Mouse (Mus musculus): ENCODE data around the gene Cdx2. TPM values are rescaled to one million over a fixed set of nuclear protein-coding genes. Genes with fewer than 3 reads are reported as not detected.

Gene Cdx2
- total RNA-seq (2014; rRNA removed) (not detected in 2 replicates), polyA plus RNA-seq (2015; fragmentation: Nextera tagmentation; extraction: Ambion mirVana) (not detected in 2 replicates)

DNA sequence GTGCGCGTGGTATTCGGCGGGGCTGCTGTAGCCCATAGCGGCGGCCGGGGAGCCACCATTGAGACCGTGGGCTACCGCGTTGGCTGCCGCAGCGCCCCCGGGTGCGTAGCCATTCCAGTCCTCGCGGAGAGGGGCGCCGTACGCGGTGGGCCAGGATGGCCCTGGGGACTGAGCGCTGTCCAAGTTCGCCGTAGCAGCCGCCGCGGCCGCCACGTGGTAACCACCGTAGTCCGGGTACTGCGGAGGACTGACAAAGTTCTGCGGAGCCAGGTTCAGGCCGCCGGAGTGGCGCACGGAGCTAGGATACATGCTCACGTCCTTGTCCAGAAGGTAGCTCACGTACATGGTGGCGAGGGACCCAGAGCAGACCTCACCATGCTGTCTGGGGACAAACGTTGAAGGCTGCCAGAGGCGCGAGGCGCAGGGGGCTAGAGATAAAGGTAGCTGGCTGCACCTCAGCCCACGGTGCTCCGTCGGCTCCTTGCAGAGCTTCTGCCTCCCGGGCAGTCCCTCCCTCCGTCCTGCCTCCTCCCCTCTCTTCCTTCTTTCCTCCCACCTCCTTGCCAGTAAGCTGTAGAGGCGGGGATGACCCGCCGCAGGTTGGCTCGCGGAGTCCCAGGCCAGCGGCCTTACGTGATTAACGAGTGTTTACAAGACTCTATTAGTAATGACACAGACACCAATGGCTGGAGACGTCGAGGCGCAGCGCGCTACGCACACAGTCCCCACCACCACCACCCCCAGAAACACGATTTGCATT lies at the start of gene Cdx2:
TSS of gene Cdx2 (minus strand) at position 633 of the 760 bp plus-strand sequence.
- Histone ChIP-seq H3K9ac (replicated peaks; ENCODE audit: low read length, poor library complexity, severe bottlenecking) (no peak within 1 kb of the TSS), H3K4me1 (ENCODE audit: insufficient read depth, low read length) (no peaks in the 10 kb centered on the region), H3K9me3 (ENCODE audit: low read length) (no peaks in the 10 kb centered on the region), H3K4me2 (ENCODE audit: low read depth, low read length, poor library complexity, severe bottlenecking) (no peak within 1 kb of the TSS), H3K27ac (ENCODE audit: low read depth, low read length) (no peak within 1 kb of the TSS), H3K27me3 (ENCODE audit: insufficient read depth, low read length) (peaks cover 100% of the 10 kb centered on the region), H3K36me3 (ENCODE audit: insufficient read depth, low read length) (no peaks in the 10 kb centered on the region), H3K4me3 (ENCODE audit: low read depth, low read length) (0 out of 2 replicates have a peak within 1 kb of the TSS, but pooled peaks have one; percentile 5)
- DNase-seq (ENCODE audit: low spot score) (no peak), ATAC-seq (ENCODE audit: low FRiP score) (no peak)
- no peak for TF ChIP-seq CTCF (IDR thresholded peaks at IDR 0.05)
- WGBS = under 1% methylated on average over 61 of the region's 63 CpGs

DNA sequence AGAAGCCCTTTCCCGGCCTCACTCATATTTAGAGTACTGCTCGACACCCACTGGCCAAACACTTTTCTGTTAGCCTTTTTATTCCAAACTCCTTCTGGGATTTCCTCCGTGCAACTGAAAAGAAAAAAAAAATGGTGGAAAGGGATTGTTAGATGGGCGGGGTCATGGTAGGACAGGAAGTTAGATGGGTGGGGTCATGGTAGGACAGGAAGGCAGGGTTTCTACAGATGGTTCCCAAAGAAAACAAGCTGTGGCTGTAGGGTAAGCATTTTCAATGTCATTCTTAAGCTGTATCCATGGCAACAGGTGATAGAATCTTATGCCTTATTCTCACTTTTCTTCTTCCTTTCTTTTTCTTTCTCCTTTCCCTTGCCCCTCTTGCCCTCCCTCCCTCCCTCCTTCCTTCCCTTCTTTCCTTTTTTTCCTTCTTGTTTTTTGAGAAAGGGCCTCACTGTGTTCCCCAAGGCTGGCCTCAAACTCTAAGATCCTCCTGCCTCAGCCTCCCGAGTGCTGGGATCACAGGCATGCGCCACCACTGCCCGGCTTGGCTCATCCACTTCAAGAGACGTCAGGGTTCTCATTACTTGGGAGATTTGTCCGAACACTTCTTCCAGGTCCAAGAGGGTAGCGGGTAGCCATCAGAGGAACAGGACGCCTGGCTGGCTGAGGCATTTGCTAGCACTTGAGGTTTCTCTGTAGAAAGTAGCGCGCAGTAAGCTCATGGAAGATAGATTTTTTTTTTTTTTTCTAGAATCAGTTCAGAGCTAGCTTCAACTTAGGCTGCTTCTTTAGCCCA lies 49.4 kb upstream of the Cdx2 start:
- H3K27me3 ChIP-seq (ENCODE audit: insufficient read depth, low read length) = no peaks in the 10 kb centered on the region
- H3K27ac ChIP-seq (ENCODE audit: low read depth, low read length) = no peak overlapping the region
- DNase-seq (ENCODE audit: low spot score) (no peak), ATAC-seq (ENCODE audit: low FRiP score) (no peak)
- WGBS = 94% methylated on average over 13 of the region's 13 CpGs
- H3K36me3 ChIP-seq (ENCODE audit: insufficient read depth, low read length) = no peaks in the 10 kb centered on the region
- no peak overlapping the region for H3K4me3 ChIP-seq (ENCODE audit: low read depth, low read length)
- TF ChIP-seq CTCF (IDR thresholded peaks at IDR 0.05) = no peak
- no peak overlapping the region for H3K4me2 ChIP-seq (ENCODE audit: low read depth, low read length, poor library complexity, severe bottlenecking)
- no peaks in the 10 kb centered on the region for H3K4me1 ChIP-seq (ENCODE audit: insufficient read depth, low read length)
- no peak overlapping the region for H3K9ac ChIP-seq (replicated peaks; ENCODE audit: low read length, poor library complexity, severe bottlenecking)
- no peaks in the 10 kb centered on the region for H3K9me3 ChIP-seq (ENCODE audit: low read length)

DNA sequence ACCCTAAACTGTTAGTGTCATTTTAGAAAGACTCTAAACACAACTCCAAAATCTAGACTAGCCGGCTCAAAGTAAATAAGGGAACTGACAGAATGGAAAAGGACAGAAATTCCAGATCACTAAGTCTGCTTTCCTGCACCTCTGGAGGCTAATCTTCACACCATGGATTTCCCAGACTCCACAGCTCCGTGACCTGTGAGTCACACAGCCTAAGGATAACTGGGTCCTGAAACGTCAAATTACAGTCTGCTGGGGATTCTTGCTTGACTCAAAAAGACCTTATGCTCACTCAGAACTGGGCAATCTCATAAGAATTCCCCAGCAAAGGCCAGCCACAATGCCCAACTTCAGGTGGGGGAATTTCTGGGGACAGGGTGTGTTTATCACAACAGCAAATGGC lies 48.7 kb upstream of the Cdx2 start:
- Histone ChIP-seq H3K4me1 (ENCODE audit: insufficient read depth, low read length) (no peaks in the 10 kb centered on the region), H3K27ac (ENCODE audit: low read depth, low read length) (no peak overlapping the region), H3K9me3 (ENCODE audit: low read length) (no peaks in the 10 kb centered on the region), H3K36me3 (ENCODE audit: insufficient read depth, low read length) (no peaks in the 10 kb centered on the region), H3K27me3 (ENCODE audit: insufficient read depth, low read length) (no peaks in the 10 kb centered on the region), H3K4me3 (ENCODE audit: low read depth, low read length) (no peak overlapping the region), H3K4me2 (ENCODE audit: low read depth, low read length, poor library complexity, severe bottlenecking) (no peak overlapping the region), H3K9ac (replicated peaks; ENCODE audit: low read length, poor library complexity, severe bottlenecking) (no peak overlapping the region)
- DNase-seq (ENCODE audit: low spot score) (no peak), ATAC-seq (ENCODE audit: low FRiP score) (no peak)
- WGBS = 83% methylated on average over 3 of the region's 3 CpGs
- no peak for TF ChIP-seq CTCF (IDR thresholded peaks at IDR 0.05)

DNA sequence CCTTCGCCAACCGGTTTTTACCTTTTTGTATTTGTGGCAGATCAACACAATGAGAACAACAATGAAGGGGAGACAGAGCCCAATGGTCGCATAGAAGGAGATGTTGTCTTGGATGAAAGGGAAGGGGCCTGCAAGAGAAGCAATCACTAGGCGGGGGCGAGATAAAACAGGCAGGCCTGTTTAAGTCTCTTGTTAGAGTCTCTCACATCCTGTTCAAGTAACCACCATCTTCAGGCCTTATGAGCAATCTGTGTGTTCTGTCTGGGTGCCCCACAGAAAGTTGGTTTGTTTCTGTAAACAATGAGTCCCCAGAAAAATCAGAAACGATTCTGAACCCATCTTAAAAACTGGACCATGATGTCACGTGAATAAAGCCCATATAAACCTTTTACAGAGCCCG lies 47.9 kb upstream of the Cdx2 start:
- no peak overlapping the region for H3K9ac ChIP-seq (replicated peaks; ENCODE audit: low read length, poor library complexity, severe bottlenecking)
- WGBS = 73% methylated on average over 8 of the region's 8 CpGs
- no peaks in the 10 kb centered on the region for H3K27me3 ChIP-seq (ENCODE audit: insufficient read depth, low read length)

DNA sequence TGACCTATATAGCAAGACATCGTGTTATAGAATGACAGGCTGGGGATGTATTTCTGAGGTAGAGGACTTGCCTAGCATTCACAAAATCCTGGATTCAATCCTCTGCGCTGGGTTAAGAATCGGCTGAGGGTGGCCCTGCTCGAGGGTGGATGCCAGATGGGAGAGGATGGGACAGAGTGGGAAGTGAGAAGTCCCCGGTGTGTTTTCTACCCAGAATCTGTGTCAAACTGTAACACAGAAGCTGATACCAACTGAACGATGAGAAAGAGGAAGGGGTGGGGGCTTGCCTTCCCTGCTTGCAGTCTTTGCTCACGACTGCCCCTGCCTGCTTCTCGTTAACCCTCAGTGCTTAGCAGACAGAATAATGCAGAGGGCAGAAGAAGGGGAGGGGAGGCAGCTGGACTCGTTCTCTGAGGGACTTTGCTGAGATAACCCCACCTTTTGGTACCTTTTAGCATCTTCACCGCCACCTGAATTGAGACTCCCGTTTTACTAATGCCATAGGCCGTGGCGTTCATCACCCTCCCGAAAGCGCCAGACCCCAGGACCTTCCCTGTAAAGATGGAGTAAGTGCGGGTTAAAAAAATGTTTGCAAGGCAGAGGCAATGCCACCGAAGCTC lies 47.2 kb upstream of the Cdx2 start:
- no peaks in the 10 kb centered on the region for H3K36me3 ChIP-seq (ENCODE audit: insufficient read depth, low read length)
- 61% methylated on average over 17 of the region's 17 CpGs for WGBS
- ATAC-seq (ENCODE audit: low FRiP score) = no peak

More for the DNA sequence above, 47.9 kb upstream of the Cdx2 start:
- DNase-seq (ENCODE audit: low spot score) = no peak
- Histone ChIP-seq H3K36me3 (ENCODE audit: insufficient read depth, low read length) (no peaks in the 10 kb centered on the region), H3K27ac (ENCODE audit: low read depth, low read length) (no peak overlapping the region), H3K4me1 (ENCODE audit: insufficient read depth, low read length) (no peaks in the 10 kb centered on the region), H3K9me3 (ENCODE audit: low read length) (no peaks in the 10 kb centered on the region), H3K4me2 (ENCODE audit: low read depth, low read length, poor library complexity, severe bottlenecking) (no peak overlapping the region), H3K4me3 (ENCODE audit: low read depth, low read length) (no peak overlapping the region)
- ATAC-seq (ENCODE audit: low FRiP score) = no peak
- no peak for TF ChIP-seq CTCF (IDR thresholded peaks at IDR 0.05)

More for the DNA sequence above, 47.2 kb upstream of the Cdx2 start:
- H3K9me3 ChIP-seq (ENCODE audit: low read length) = no peaks in the 10 kb centered on the region
- DNase-seq (ENCODE audit: low spot score) = no peak
- TF ChIP-seq CTCF (IDR thresholded peaks at IDR 0.05) = peak; percentile 18
- no peak overlapping the region for H3K27ac ChIP-seq (ENCODE audit: low read depth, low read length)
- no peaks in the 10 kb centered on the region for H3K27me3 ChIP-seq (ENCODE audit: insufficient read depth, low read length)
- H3K4me1 ChIP-seq (ENCODE audit: insufficient read depth, low read length) = no peaks in the 10 kb centered on the region
- no peak overlapping the region for H3K4me3 ChIP-seq (ENCODE audit: low read depth, low read length)
- H3K9ac ChIP-seq (replicated peaks; ENCODE audit: low read length, poor library complexity, severe bottlenecking) = no peak overlapping the region
- no peak overlapping the region for H3K4me2 ChIP-seq (ENCODE audit: low read depth, low read length, poor library complexity, severe bottlenecking)
